Mouse (Mus musculus) cortical plate, adult 2 months (tissue): ENCODE results near the gene Copz2. TPM values are rescaled to one million over a fixed set of nuclear protein-coding genes. Genes with fewer than 3 reads are reported as not detected.
A peak's percentile ranks its signal among the peaks of the same experiment; 100 is the strongest.

Experiments used
- H3K27ac ChIP-seq: fragments of 200-500 bp; 2 replicates; pipeline ENCODE4 v1.5.1; 2012; ENCODE audit warnings: low read length, control low read depth, inconsistent platforms; ENCODE audit not compliant: insufficient read depth
- H3K4me1 ChIP-seq: fragments of 200-500 bp; 2 replicates; pipeline ENCODE4 v1.6.1; 2011; ENCODE audit warnings: low read length; ENCODE audit not compliant: control insufficient read depth, insufficient read depth
- H3K4me3 ChIP-seq: fragments of 200-500 bp; 2 replicates; pipeline ENCODE4 v1.5.1; 2011; ENCODE audit warnings: mild to moderate bottlenecking, low read length, control low read depth; ENCODE audit not compliant: insufficient read depth
- CTCF ChIP-seq: fragments of 200-500 bp; IDR thresholded peaks from 2 replicates; pipeline ENCODE4 v1.5.1; 2011; ENCODE audit warnings: mild to moderate bottlenecking, control low read depth, low read length; ENCODE audit not compliant: insufficient read depth; ENCODE audit errors: extremely low read depth
- POLR2A ChIP-seq: fragments of 200-500 bp; IDR thresholded peaks from 2 replicates; pipeline ENCODE4 v1.6.1; 2011; ENCODE audit warnings: mild to moderate bottlenecking, low read length, control low read depth; ENCODE audit not compliant: insufficient read depth; ENCODE audit errors: extremely low read depth
- polyA plus RNA-seq: library from polyadenylated mRNA; depleted of rRNA; stranded (reverse); fragments of >200 nt; gene quantifications from 2 replicates; pipeline ENCODE4 v1.2.3, GENCODE M21; 2012

Copz2 gene
- polyA plus RNA-seq, 1 experiment, result 14.2 TPM

DNA sequence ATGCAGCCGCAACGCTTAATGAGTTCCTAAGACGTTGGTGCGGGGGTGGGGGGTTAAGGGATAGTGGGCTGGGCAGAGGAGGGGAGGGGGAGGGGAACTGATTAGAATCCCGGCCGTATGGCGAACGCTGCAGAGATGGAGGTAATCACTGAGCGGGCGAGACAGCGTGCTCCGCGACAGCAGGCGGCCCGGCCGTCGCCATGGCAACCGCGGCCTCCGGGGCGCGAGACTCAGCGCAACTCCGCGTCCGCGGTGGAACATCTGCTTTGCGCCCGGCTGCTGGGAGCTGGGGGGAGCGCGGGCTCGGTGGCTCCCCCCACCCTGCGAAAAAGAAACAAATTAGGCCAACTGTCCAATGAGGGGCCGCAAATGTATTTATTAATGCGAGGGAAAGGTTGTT lies 26.1 kb downstream of the Copz2 start:
- TF ChIP-seq CTCF (no peak), POLR2A (no peak)
- H3K4me1 ChIP-seq, result peaks cover 3% of the 10 kb centered on the region
- no peak overlapping the region for H3K27ac ChIP-seq
- 0 out of 2 replicates have a peak overlapping the region, but pooled peaks have one; percentile 8 for H3K4me3 ChIP-seq

DNA sequence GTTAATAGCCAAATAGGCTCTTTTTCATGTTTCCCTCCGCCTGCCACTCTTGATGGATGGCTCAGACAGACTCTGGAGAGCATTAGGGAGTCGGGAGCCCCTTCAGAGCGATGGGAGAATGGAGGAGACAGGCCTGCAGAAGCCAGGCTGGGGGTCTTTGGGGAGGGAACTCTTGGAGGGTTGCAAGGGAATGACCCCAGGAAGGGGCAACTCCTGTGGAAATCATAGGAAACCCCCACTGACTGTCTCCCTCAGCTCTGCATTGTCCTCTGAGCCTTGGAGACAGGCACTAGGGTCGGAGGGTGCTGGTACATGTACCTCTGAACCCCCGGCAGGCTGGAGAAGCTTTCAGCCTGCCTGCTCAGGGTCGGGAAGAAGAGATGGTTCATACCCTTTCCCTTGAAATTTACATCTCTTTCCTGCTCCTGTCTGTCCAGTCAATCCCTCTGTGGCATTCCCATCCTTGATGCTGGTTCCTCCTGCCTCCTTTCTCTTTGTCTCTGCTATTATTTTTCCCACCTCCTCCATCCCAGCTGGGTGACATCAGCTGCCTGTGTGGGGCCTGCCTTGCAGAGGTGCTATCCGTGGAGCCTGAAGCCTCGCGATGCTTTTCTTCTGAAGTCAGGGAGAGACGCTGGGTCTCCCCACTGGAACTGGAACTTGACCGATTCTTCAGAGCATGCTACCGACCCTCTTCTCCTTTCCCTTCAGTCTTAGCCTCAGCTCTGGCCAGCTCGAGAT lies 26.8 kb downstream of the Copz2 start:
- TF ChIP-seq CTCF (no peak), POLR2A (no peak)
- Histone ChIP-seq H3K27ac (peak overlapping the region; percentile 69; the same call in 1 of the 2 replicates), H3K4me3 (no peak overlapping the region), H3K4me1 (peaks cover 3% of the 10 kb centered on the region)

DNA sequence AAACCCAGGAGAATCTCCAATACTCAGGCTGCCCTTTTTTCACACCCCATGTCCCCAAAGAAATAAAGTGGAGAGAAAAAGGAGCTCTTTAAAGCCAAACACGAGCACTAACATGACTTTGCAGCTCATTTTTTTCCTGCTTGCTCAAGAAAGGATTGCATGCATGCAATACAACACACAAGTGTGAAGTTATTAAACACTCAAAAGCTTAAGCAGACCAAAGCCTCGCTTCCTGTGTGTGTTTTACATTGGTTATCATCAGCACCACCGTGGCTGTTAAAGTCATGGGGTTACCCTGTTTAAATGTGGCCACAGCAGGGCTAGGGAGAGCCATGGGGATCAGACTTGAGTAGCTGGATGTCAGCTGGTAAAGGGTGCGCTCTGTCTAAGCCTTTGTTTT lies 27.4 kb downstream of the Copz2 start:
- no peak overlapping the region for H3K27ac ChIP-seq
- peaks cover 3% of the 10 kb centered on the region for H3K4me1 ChIP-seq
- no peak for TF ChIP-seq CTCF
- no peak for TF ChIP-seq POLR2A
- H3K4me3 ChIP-seq, result no peak overlapping the region

DNA sequence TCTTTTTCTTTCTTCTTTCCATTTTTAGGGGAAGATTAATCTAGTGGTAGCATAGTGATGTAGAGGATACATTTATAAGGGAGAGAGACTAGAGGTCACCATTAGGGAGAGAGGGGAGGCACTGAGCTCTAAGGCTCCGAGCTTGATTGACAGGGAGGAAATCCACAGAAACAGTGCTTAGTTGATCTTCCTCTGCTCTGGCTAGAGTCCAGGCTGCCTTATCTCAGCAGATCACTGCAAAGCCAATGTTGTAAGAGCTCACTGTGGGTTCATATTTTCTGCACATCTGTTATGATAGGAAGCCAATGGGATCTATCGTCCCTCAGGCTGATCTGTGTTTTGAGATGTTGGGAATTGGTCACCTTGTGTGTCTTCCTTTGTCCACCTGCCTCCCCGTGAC lies 29.0 kb downstream of the Copz2 start:
- TF ChIP-seq POLR2A (no peak), CTCF (no peak)
- Histone ChIP-seq H3K4me1 (peaks cover 3% of the 10 kb centered on the region), H3K27ac (no peak overlapping the region)

DNA sequence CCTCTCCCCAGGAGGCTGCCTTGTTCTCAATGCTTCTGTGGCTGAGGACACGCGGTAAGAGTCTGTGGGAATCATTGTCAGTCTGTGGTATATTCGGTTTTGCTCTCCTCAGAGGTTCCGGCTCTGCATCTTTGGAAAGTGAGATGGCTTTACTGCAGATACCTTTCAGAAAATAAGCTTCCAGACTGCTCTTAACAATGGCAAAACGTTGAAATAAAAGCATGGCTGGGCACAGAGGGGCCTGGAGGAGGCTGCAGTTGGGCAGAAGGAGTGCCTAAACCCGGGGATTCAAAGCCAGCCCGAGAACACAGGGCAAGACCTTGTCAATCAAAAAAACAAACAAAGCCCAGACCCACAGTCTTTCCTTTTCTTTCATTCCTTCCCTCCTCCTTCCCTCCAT lies 29.7 kb downstream of the Copz2 start:
- Histone ChIP-seq H3K4me3 (no peak overlapping the region), H3K27ac (no peak overlapping the region), H3K4me1 (peaks cover 3% of the 10 kb centered on the region)
- TF ChIP-seq CTCF (no peak), POLR2A (no peak)

More for the DNA sequence above, 29.0 kb downstream of the Copz2 start:
- H3K4me3 ChIP-seq, result no peak overlapping the region

DNA sequence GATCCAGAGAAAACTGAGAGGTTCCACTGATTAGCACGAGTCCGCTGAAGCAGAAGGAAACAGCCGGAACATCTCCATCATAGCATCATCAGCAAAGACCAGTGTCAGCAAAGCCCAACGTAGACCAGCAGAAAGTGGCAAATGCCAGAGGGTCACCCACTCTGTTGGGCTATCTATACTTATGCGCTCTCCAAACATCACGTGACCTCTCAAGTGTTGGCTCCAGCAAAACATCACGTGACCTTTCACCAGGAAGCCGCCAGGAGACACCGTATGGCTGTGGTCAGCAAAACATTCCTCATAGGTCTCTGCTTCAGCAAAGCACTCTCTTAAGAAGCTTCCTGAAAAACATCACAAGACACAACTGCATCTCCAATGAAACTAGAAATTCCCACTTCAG lies 30.6 kb downstream of the Copz2 start:
- Histone ChIP-seq H3K4me1 (peaks cover 3% of the 10 kb centered on the region), H3K4me3 (no peak overlapping the region), H3K27ac (no peak overlapping the region)
- TF ChIP-seq POLR2A (no peak), CTCF (no peak)

DNA sequence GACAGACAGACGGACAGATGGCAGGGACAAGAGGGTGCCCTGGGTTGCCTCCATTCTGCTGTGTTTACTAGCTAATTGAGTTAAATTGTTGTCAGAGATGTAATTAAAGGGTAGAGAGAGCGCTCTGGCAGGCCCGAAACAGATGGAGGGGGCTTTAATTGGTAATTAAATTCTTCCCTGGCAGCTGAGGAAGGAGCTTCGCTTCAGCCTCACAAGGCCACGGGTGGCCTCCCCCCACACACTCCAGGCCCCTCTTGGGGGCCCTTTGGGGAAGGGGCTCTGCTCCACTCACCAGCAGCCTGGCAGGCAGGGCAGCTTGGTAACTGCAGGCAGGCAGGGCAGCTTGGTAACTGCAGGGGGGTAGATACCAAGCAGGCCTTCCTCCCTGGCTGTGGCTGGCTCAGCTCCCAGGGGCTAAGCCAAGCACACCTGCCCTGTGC lies 36.3 kb downstream of the Copz2 start:
- Histone ChIP-seq H3K4me3 (no peak overlapping the region), H3K4me1 (no peaks in the 10 kb centered on the region), H3K27ac (no peak overlapping the region)
- TF ChIP-seq POLR2A, result no peak
- no peak for TF ChIP-seq CTCF

DNA sequence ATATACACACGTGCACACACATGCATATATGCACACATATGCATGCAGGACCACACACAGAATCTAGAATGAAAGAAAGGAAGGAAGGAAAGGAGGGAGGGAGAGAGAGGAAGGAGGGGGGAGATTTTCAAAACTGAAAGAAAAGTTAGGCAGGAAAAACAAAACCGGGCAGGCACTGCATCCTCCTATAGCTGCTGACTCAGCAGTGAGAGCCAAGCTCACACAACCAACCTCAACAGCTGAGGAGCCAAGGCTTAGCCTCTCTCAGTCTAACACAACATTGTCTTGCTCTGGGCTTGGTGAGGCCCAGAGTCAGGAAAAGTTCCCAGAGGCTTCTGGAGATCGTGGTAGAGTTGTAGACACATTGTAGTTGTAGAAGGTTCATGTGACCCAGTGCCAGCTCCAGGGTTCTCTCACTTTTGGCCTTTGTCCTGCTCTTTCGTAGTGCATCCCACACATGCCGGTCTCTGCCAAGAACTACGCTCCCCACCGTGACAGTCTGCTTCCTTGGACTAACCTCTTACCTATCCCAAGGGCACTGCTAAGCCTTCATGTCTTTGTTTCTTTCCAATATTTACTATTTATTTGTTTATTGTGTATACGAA lies 37.4 kb downstream of the Copz2 start:
- no peak for TF ChIP-seq CTCF
- no peak for TF ChIP-seq POLR2A
- H3K4me1 ChIP-seq, result no peaks in the 10 kb centered on the region
- no peak overlapping the region for H3K27ac ChIP-seq
- H3K4me3 ChIP-seq, result no peak overlapping the region

DNA sequence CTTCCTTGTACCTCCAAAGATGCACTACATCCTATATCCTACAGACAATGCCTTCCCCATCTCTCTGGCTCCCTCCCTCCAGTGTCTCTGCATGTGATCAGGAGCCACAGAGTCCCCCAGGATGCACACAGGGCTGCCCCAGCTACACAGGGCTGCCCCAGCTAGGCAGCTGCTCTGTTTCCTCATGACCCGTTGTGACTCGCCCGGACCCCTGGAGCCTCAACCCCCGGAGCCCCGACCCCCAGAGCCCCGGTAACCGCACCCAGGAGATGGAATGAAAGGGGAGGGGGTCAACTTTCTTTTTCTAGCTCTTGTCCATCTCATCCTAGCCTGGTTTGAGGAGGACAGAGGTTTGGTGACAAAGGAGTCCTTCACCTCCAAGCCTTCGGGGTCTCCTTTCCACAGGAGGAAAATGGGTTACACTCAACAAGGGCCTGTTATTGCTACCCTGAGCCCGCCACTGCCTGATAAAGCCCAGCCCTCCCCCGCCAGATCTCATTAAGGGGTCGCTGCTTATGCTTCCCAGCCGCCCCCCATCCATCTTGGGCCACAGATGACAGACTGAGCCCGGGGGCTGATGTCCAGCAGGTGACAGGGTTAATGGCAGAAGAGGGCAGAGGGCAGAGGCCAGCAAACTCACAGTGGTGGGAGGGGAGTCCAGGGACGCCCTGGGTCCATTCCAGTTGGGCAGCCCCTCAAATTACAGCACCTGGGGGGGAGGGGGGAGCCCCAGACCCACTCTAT lies 42.3 kb downstream of the Copz2 start:
- TF ChIP-seq CTCF (no peak), POLR2A (no peak)
- Histone ChIP-seq H3K4me1 (no peaks in the 10 kb centered on the region), H3K27ac (no peak overlapping the region), H3K4me3 (no peak overlapping the region)
